Mouse (Mus musculus) forebrain, postnatal 0 days (tissue): Measurements from ENCODE around the gene Fam168a. TPM values are rescaled to one million over a fixed set of nuclear protein-coding genes. Genes with fewer than 3 reads are reported as not detected.

Source experiments
- ATAC-seq: fragments of 200-750 bp; cut with Nextera tagmentation; 2 replicates; pipeline ENCODE4 v1.8.0; 2017; ENCODE audit warnings: mild to moderate bottlenecking, moderate library complexity
- DNase-seq: peaks from one replicate; pipeline ENCODE4 v3.0.0-alpha.2; 2015
- H3K27ac ChIP-seq: fragments of 300-500 bp; sonication (generic); 2 replicates; pipeline ENCODE4 v1.5.1; 2014; ENCODE audit warnings: low read depth, mild to moderate bottlenecking, antibody characterized with exemption, low read length, moderate library complexity, mixed read lengths
- H3K27me3 ChIP-seq: fragments of 300-500 bp; sonication (generic); 2 replicates; pipeline ENCODE4 v1.6.1; 2014; ENCODE audit warnings: mild to moderate bottlenecking, low read length, mixed read lengths; ENCODE audit not compliant: insufficient read depth
- H3K36me3 ChIP-seq: fragments of 300-500 bp; sonication (generic); 2 replicates; pipeline ENCODE4 v1.6.1; 2014; ENCODE audit warnings: mild to moderate bottlenecking, moderate library complexity; ENCODE audit not compliant: insufficient read depth
- H3K4me1 ChIP-seq: fragments of 300-500 bp; sonication (generic); 2 replicates; pipeline ENCODE4 v1.6.1; 2014; ENCODE audit warnings: antibody characterized with exemption; ENCODE audit not compliant: insufficient read depth
- H3K4me2 ChIP-seq: fragments of 300-500 bp; sonication (generic); 2 replicates; pipeline ENCODE4 v1.6.1; 2014; ENCODE audit warnings: low read depth, mild to moderate bottlenecking, moderate library complexity
- H3K4me3 ChIP-seq: fragments of 300-500 bp; sonication (generic); 2 replicates; pipeline ENCODE4 v1.5.1; 2014; ENCODE audit warnings: low read depth, low read length, mixed read lengths
- H3K9ac ChIP-seq: fragments of 300-500 bp; sonication (generic); 2 replicates; pipeline ENCODE4 v1.6.1; 2014; ENCODE audit warnings: mild to moderate bottlenecking
- H3K9me3 ChIP-seq: fragments of 300-500 bp; sonication (generic); 2 replicates; pipeline ENCODE4 v1.6.1; 2016; ENCODE audit warnings: low read length
- CTCF ChIP-seq: sonication (generic); IDR thresholded peaks from 2 replicates; pipeline ENCODE4 v1.5.1; 2016; ENCODE audit warnings: antibody characterized with exemption, control low read depth, low read depth
- WGBS: fragments of 180-500 bp; shearing (Covaris S2); extraction: QIAGEN DNeasy Blood & Tissue Kit; methylation state at CpG from one replicate; pipeline ENCODE4 v1.1.7; 2014; 5-methylcytosine and 5-hydroxymethylcytosine counted together
- polyA plus RNA-seq: library from polyadenylated mRNA; unstranded; fragments of >200 nt; fragmentation: Nextera tagmentation; extraction: Ambion mirVana; gene quantifications from 2 replicates; pipeline ENCODE4 v1.2.1, GENCODE M21; 2015
- total RNA-seq: library from RNA; depleted of rRNA; stranded (reverse); fragments of >200 nt; gene quantifications from 2 replicates; pipeline ENCODE4 v1.2.3, GENCODE M21; 2014

Gene Fam168a
- total and polyA plus RNA-seq, 2 experiments from 2014 or later: 91.7 to 116 TPM

DNA sequence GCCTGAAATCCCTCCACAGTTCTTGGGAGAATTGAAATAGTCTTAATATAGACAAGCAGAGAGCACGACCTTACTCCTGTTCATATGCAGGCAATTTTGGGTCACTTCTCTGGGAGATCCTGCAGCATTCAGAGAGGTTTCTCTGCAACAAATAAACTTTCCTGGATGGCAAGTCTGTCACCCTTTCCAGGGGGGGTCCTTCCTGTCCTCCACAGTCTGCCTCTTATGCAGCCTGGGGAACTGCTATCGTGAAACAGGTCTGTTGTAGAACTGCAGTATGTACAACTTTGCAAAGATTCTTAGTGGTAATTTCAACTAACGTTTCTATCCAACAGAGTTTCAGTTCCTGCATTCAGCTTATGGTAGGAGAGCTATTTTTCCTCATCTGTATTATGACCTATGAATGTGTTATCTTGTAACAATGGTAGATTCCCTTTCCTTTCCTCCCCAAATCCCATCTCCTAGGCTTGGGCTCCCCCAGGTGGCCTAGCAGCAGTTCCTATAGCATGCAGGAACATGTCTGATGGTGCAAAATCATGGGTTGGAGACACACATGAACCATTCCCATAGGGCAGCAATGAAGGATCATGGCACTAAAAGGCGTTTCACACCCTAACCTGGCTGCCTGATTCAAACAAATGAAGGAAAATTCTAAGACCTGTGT, 112.1 kb downstream of the Fam168a start:
- Histone ChIP-seq H3K4me2 (no peak overlapping the region), H3K27ac (no peak overlapping the region; the same call in 1 of the 2 replicates), H3K4me1 (peaks cover 16% of the 10 kb centered on the region), H3K9me3 (no peaks in the 10 kb centered on the region), H3K27me3 (no peaks in the 10 kb centered on the region), H3K4me3 (no peak overlapping the region), H3K36me3 (no peaks in the 10 kb centered on the region), H3K9ac (no peak overlapping the region)
- peak; percentile 76 for TF ChIP-seq CTCF
- 84% methylated on average over 4 of the region's 4 CpGs for WGBS
- DNase-seq: peak; percentile 58
- ATAC-seq: peak; percentile 47; the same call in 1 of the 2 replicates

DNA sequence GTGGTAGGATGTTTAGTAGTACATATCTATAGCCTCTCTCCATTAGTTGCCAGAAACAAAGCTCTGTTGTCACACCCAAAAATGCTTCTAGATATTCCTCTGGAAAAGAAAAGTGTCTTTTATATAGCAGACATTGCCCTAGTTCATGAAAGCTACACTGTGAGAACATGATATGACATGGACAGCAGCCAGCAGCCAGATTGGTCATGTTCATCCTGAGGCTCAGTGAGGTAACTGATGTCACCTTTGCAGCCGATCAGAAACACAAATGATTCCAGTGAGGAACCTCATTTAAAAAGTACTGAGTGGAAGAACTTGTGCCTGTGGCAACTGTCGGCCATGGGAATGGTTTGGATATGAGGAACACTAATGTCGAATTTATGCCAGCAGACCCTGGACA, 118.2 kb downstream of the Fam168a start:
- no peaks in the 10 kb centered on the region for H3K9me3 ChIP-seq
- no peaks in the 10 kb centered on the region for H3K27me3 ChIP-seq
- H3K27ac ChIP-seq: no peak overlapping the region
- H3K4me2 ChIP-seq: no peak overlapping the region
- no peaks in the 10 kb centered on the region for H3K4me1 ChIP-seq
- peaks cover 10% of the 10 kb centered on the region for H3K36me3 ChIP-seq
- H3K9ac ChIP-seq: no peak overlapping the region
- DNase-seq (no peak), ATAC-seq (no peak)
- no peak for TF ChIP-seq CTCF
- no peak overlapping the region for H3K4me3 ChIP-seq
- WGBS: 93% methylated on average over 3 of the region's 3 CpGs

DNA sequence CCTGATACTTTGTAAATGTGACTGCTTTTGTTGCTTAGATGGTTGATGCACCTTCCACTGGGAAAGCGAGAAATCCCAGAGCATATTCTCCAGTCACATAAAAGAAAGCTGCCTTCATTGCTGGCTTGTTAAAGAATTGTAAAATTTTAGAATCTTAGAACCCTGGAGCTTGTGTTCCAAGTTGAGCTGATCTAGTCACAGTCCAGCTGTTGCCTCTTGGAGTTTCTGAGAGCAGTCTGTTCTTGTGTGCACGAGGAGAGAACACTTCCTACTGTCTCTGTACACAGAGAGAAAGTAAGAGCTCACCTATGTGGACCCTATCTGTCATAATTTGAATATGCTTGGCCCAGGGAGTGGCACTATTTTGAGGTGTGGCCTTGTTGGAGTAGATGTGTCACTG, 122.1 kb downstream of the Fam168a start:
- H3K9ac ChIP-seq: no peak overlapping the region
- no peaks in the 10 kb centered on the region for H3K27me3 ChIP-seq
- no peaks in the 10 kb centered on the region for H3K4me1 ChIP-seq
- no peak overlapping the region for H3K27ac ChIP-seq
- no peak overlapping the region for H3K4me2 ChIP-seq
- H3K36me3 ChIP-seq: peaks cover 20% of the 10 kb centered on the region
- WGBS: 90% methylated on average over 2 of the region's 2 CpGs
- H3K9me3 ChIP-seq: no peaks in the 10 kb centered on the region
- H3K4me3 ChIP-seq: no peak overlapping the region
- ATAC-seq (no peak), DNase-seq (no peak)
- no peak for TF ChIP-seq CTCF

DNA sequence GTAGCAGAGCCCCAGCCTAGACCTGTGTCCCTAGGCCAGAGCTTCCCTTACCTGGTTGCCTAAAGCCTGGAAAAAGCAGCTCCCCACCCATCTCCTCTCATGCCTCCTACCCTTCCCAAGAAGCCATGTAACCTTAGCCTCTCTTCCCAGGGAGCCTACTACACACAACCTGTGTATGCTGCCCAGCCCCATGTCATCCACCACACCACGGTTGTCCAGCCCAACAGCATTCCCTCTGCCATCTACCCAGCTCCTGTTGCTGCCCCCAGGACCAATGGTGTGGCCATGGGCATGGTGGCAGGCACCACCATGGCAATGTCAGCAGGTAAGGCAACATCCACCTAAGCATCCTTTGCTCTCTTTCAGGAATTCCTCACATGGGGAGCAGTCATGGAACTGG, 127.4 kb downstream of the Fam168a start:
- H3K36me3 ChIP-seq: peaks cover 39% of the 10 kb centered on the region
- H3K9ac ChIP-seq: no peak overlapping the region
- H3K4me3 ChIP-seq: no peak overlapping the region
- H3K4me1 ChIP-seq: no peaks in the 10 kb centered on the region
- H3K27me3 ChIP-seq: no peaks in the 10 kb centered on the region
- no peak overlapping the region for H3K27ac ChIP-seq
- no peak for TF ChIP-seq CTCF
- no peak overlapping the region for H3K4me2 ChIP-seq
- no peaks in the 10 kb centered on the region for H3K9me3 ChIP-seq
- ATAC-seq: no peak
- WGBS: 78% methylated on average over 1 of the region's 1 CpGs
- DNase-seq: no peak

DNA sequence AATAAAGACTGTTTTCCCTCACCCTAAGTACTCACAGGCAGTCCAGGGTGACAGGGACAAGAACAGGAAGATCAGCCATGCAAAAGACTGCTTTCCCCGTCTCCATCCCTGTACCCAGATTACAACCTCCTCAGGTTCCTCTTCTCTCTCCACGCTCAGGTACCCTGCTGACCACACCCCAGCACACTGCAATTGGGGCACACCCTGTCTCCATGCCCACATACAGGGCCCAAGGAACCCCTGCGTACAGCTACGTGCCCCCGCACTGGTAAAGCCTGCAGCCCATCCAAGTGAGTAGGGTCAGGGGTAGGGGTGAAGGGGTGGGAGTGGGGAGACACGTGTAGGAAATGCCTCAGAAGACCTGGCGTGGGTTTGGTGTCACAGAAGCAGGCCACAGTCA, 128.7 kb downstream of the Fam168a start:
- no peaks in the 10 kb centered on the region for H3K4me1 ChIP-seq
- H3K4me2 ChIP-seq: no peak overlapping the region
- H3K9me3 ChIP-seq: no peaks in the 10 kb centered on the region
- 92% methylated on average over 7 of the region's 7 CpGs for WGBS
- H3K27me3 ChIP-seq: no peaks in the 10 kb centered on the region
- DNase-seq (no peak), ATAC-seq (no peak)
- peaks cover 39% of the 10 kb centered on the region for H3K36me3 ChIP-seq
- no peak overlapping the region for H3K27ac ChIP-seq
- TF ChIP-seq CTCF: no peak
- no peak overlapping the region for H3K9ac ChIP-seq
- H3K4me3 ChIP-seq: no peak overlapping the region

DNA sequence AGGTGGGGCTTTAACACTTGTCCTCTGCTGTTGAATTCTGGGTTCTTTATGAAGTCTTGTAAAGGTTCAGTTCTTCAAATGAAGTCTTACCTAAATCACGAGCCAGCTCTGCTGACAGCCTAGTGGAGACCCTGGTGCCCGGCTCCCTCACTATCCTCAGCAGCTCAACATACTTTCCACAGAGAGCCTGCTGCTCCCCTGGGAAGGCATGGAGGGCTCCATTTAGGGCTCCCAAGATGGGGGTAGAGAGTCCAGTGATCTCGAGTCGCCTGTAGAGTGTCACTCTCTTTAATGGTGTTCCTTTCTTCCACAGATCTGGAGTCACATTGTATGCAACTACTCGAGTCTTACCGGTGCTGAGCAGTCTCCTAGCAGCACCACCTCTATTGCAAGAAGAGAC, 129.3 kb downstream of the Fam168a start:
- WGBS: 92% methylated on average over 6 of the region's 6 CpGs
- Histone ChIP-seq H3K27ac (no peak overlapping the region), H3K9me3 (no peaks in the 10 kb centered on the region), H3K9ac (no peak overlapping the region), H3K27me3 (no peaks in the 10 kb centered on the region), H3K36me3 (peaks cover 39% of the 10 kb centered on the region), H3K4me2 (no peak overlapping the region), H3K4me3 (no peak overlapping the region), H3K4me1 (no peaks in the 10 kb centered on the region)
- ATAC-seq (no peak), DNase-seq (no peak)
- TF ChIP-seq CTCF: no peak

DNA sequence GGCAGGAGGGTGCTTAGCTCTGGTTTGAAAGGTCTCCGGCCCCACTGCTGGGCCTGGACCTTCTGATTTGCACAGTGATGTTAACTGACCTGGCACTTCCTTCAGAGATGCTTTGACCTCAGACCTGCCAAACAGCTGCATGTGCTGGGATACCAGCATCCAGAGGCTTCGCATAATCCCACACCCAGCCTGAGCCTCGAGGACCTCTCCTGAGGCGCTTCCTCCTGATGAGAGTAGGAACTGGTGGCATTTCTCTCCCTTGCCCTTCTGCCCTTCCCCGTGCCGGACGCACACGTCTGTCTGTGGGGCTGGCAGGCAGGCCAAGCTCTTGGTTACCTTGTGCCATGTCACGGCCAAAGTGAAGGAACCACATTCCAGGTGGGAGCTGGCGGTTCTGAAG, 130.2 kb downstream of the Fam168a start:
- Histone ChIP-seq H3K27ac (no peak overlapping the region), H3K4me2 (no peak overlapping the region), H3K4me1 (no peaks in the 10 kb centered on the region), H3K36me3 (peaks cover 39% of the 10 kb centered on the region), H3K9me3 (no peaks in the 10 kb centered on the region), H3K9ac (no peak overlapping the region), H3K27me3 (no peaks in the 10 kb centered on the region), H3K4me3 (no peak overlapping the region)
- no peak for DNase-seq
- 93% methylated on average over 10 of the region's 10 CpGs for WGBS
- no peak for ATAC-seq
- no peak for TF ChIP-seq CTCF
